Mouse (Mus musculus) neural tube, embryonic 14.5 days (tissue): ENCODE data around the gene Fgfr2. TPM values are rescaled to one million over a fixed set of nuclear protein-coding genes. Genes with fewer than 3 reads are reported as not detected.
"Not testable (repeated sequence)": the region's sequence is repeated elsewhere in the genome, so short reads cannot be mapped to it uniquely, and the experiment has no call there.

Experiments
- ATAC-seq: fragments of 200-750 bp; cut with Nextera tagmentation; 2 replicates; pipeline ENCODE4 v1.8.0; 2017; ENCODE audit warnings: low read depth, mild to moderate bottlenecking, moderate TSS enrichment, moderate library complexity
- H3K27ac ChIP-seq: fragments of 300-500 bp; sonication (generic); 2 replicates; pipeline ENCODE4 v1.5.1; 2014; ENCODE audit warnings: low read depth, mild to moderate bottlenecking, control low read depth, low read length, moderate library complexity, mixed read lengths
- H3K27me3 ChIP-seq: fragments of 300-500 bp; sonication (generic); 2 replicates; pipeline ENCODE4 v1.6.1; 2014; ENCODE audit warnings: low read length; ENCODE audit not compliant: control insufficient read depth, insufficient read depth
- H3K36me3 ChIP-seq: fragments of 300-500 bp; sonication (generic); 2 replicates; pipeline ENCODE4 v1.6.1; 2014; ENCODE audit warnings: low read length, mixed read lengths; ENCODE audit not compliant: control insufficient read depth, insufficient read depth
- H3K4me1 ChIP-seq: fragments of 300-500 bp; sonication (generic); 2 replicates; pipeline ENCODE4 v1.6.1; 2014; ENCODE audit warnings: low read length; ENCODE audit not compliant: control insufficient read depth, insufficient read depth
- H3K4me2 ChIP-seq: fragments of 300-500 bp; sonication (generic); 2 replicates; pipeline ENCODE4 v1.6.1; 2014; ENCODE audit warnings: mild to moderate bottlenecking, low read depth, low read length, control low read depth
- H3K4me3 ChIP-seq: fragments of 300-500 bp; sonication (generic); 2 replicates; pipeline ENCODE4 v1.5.1; 2014; ENCODE audit warnings: low read depth, low read length, control low read depth, mixed read lengths
- H3K9ac ChIP-seq: fragments of 300-500 bp; sonication (generic); replicated peaks from 2 replicates; pipeline ENCODE4 v1.6.1; 2014; ENCODE audit warnings: low read depth, mild to moderate bottlenecking, control low read depth, low read length, mixed read lengths
- H3K9me3 ChIP-seq: fragments of 300-500 bp; sonication (generic); 2 replicates; pipeline ENCODE4 v1.6.1; 2016; ENCODE audit warnings: low read length; ENCODE audit not compliant: control insufficient read depth
- WGBS: fragments of 180-500 bp; shearing (Covaris S2); extraction: QIAGEN DNeasy Blood & Tissue Kit; methylation state at CpG from one replicate; pipeline ENCODE4 v1.1.7; 2014; 5-methylcytosine and 5-hydroxymethylcytosine counted together
- polyA plus RNA-seq: library from polyadenylated mRNA; unstranded; fragments of >200 nt; fragmentation: Nextera tagmentation; extraction: Ambion mirVana; gene quantifications from 2 replicates; pipeline ENCODE4 v1.2.1, GENCODE M21; 2014

Fgfr2 gene
- polyA plus RNA-seq, 1 experiment from 2014 or later, result 28.1 TPM

GRCm38 (mm10) chr7:130158845-130159244 lies 2964.3 kb downstream of the Fgfr2 start:
- no peaks in the 10 kb centered on the region for H3K9me3 ChIP-seq
- no peak overlapping the region for H3K4me3 ChIP-seq
- WGBS, result 93% methylated on average over 3 of the region's 3 CpGs
- H3K4me1 ChIP-seq, result no peaks in the 10 kb centered on the region
- ATAC-seq, result no peak
- H3K27ac ChIP-seq, result no peak overlapping the region
- no peak overlapping the region for H3K4me2 ChIP-seq
- H3K36me3 ChIP-seq, result no peaks in the 10 kb centered on the region
- H3K9ac ChIP-seq, result no peak overlapping the region
- no peaks in the 10 kb centered on the region for H3K27me3 ChIP-seq

- no peaks in the 10 kb centered on the region for H3K4me1 ChIP-seq
- H3K9ac ChIP-seq, result no peak overlapping the region
- ATAC-seq, result no peak
- 62% methylated on average over 7 of the region's 7 CpGs for WGBS
- H3K27me3 ChIP-seq, result no peaks in the 10 kb centered on the region
- H3K9me3 ChIP-seq, result no peaks in the 10 kb centered on the region
- H3K4me2 ChIP-seq, result no peak overlapping the region
- no peaks in the 10 kb centered on the region for H3K36me3 ChIP-seq
- H3K4me3 ChIP-seq, result no peak overlapping the region
- no peak overlapping the region for H3K27ac ChIP-seq
These were observed 2969.7 kb downstream of the Fgfr2 start for GRCm38 (mm10) chr7:130153363-130153969.

GRCm38 (mm10) chr7:130148906-130149305 lies 2974.2 kb downstream of the Fgfr2 start:
- 89% methylated on average over 5 of the region's 5 CpGs for WGBS
- H3K4me2 ChIP-seq, result no peak overlapping the region
- no peaks in the 10 kb centered on the region for H3K9me3 ChIP-seq
- no peak overlapping the region for H3K9ac ChIP-seq
- no peak overlapping the region for H3K27ac ChIP-seq
- no peak for ATAC-seq
- H3K27me3 ChIP-seq, result no peaks in the 10 kb centered on the region
- no peak overlapping the region for H3K4me3 ChIP-seq
- H3K4me1 ChIP-seq, result no peaks in the 10 kb centered on the region
- no peaks in the 10 kb centered on the region for H3K36me3 ChIP-seq

GRCm38 (mm10) chr7:130147230-130147629 lies 2975.9 kb downstream of the Fgfr2 start:
- no peaks in the 10 kb centered on the region for H3K9me3 ChIP-seq
- no peak overlapping the region for H3K9ac ChIP-seq
- no peak overlapping the region for H3K27ac ChIP-seq
- no peaks in the 10 kb centered on the region for H3K27me3 ChIP-seq
- H3K36me3 ChIP-seq, result no peaks in the 10 kb centered on the region
- WGBS, result 89% methylated on average over 7 of the region's 7 CpGs
- H3K4me2 ChIP-seq, result no peak overlapping the region
- no peak overlapping the region for H3K4me3 ChIP-seq
- H3K4me1 ChIP-seq, result no peaks in the 10 kb centered on the region
- ATAC-seq, result no peak

GRCm38 (mm10) chr7:130145211-130145610 lies 2977.9 kb downstream of the Fgfr2 start:
- WGBS, result 87% methylated on average over 4 of the region's 4 CpGs
- no peak for ATAC-seq
- Histone ChIP-seq H3K27me3 (no peaks in the 10 kb centered on the region), H3K9me3 (no peaks in the 10 kb centered on the region), H3K36me3 (no peaks in the 10 kb centered on the region), H3K4me3 (no peak overlapping the region), H3K9ac (no peak overlapping the region), H3K4me2 (no peak overlapping the region), H3K4me1 (no peaks in the 10 kb centered on the region), H3K27ac (no peak overlapping the region)

- WGBS, result 71% methylated on average over 7 of the region's 7 CpGs
- no peak for ATAC-seq
- H3K36me3 ChIP-seq, result no peaks in the 10 kb centered on the region
- no peak overlapping the region for H3K4me3 ChIP-seq
- no peak overlapping the region for H3K9ac ChIP-seq
- no peaks in the 10 kb centered on the region for H3K27me3 ChIP-seq
- H3K4me1 ChIP-seq, result no peaks in the 10 kb centered on the region
- no peaks in the 10 kb centered on the region for H3K9me3 ChIP-seq
- H3K27ac ChIP-seq, result no peak overlapping the region
- H3K4me2 ChIP-seq, result no peak overlapping the region
These were observed 2979.8 kb downstream of the Fgfr2 start for GRCm38 (mm10) chr7:130143371-130143770.

GRCm38 (mm10) chr7:130141088-130141873 lies 2981.9 kb downstream of the Fgfr2 start:
- 75% methylated on average over 3 of the region's 3 CpGs for WGBS
- Histone ChIP-seq H3K4me3 (no peak overlapping the region), H3K36me3 (no peaks in the 10 kb centered on the region), H3K4me1 (no peaks in the 10 kb centered on the region), H3K27me3 (no peaks in the 10 kb centered on the region), H3K9ac (no peak overlapping the region), H3K4me2 (no peak overlapping the region), H3K9me3 (no peaks in the 10 kb centered on the region), H3K27ac (no peak overlapping the region)
- ATAC-seq, result no peak

GRCm38 (mm10) chr7:130134924-130135365 lies 2988.2 kb downstream of the Fgfr2 start:
- Histone ChIP-seq H3K9ac (no peak overlapping the region), H3K4me3 (no peak overlapping the region), H3K36me3 (no peaks in the 10 kb centered on the region), H3K4me1 (no peaks in the 10 kb centered on the region), H3K27ac (no peak overlapping the region), H3K27me3 (no peaks in the 10 kb centered on the region), H3K4me2 (no peak overlapping the region), H3K9me3 (no peaks in the 10 kb centered on the region)
- ATAC-seq, result no peak
- 76% methylated on average over 3 of the region's 3 CpGs for WGBS

GRCm38 (mm10) chr7:130134428-130134827 lies 2988.7 kb downstream of the Fgfr2 start:
- not testable (repeated sequence) for ATAC-seq

More at GRCm38 (mm10) chr7:130134428-130134827, 2988.7 kb downstream of the Fgfr2 start:
- H3K27me3 ChIP-seq, H3K9ac ChIP-seq, H3K36me3 ChIP-seq, H3K4me1 ChIP-seq, H3K4me2 ChIP-seq, H3K27ac ChIP-seq, H3K4me3 ChIP-seq, H3K9me3 ChIP-seq: not testable (repeated sequence)
